Mouse (Mus musculus) thymus, adult 2 months (tissue): Measurements from ENCODE around the gene Ganab. TPM values are rescaled to one million over a fixed set of nuclear protein-coding genes. Genes with fewer than 3 reads are reported as not detected.

Source experiments
- DNase-seq: peaks from one replicate; pipeline ENCODE4 v3.0.0; 2021
- H3K27ac ChIP-seq: fragments of 200-500 bp; 2 replicates; pipeline ENCODE4 v1.5.1; 2012; ENCODE audit warnings: low read length, control low read depth; ENCODE audit not compliant: control insufficient read depth, insufficient read depth
- H3K27me3 ChIP-seq: fragments of 200-500 bp; 2 replicates; pipeline ENCODE4 v1.6.1; 2012; ENCODE audit warnings: mild to moderate bottlenecking, low read length, moderate library complexity, mixed read lengths; ENCODE audit not compliant: control insufficient read depth, insufficient read depth
- H3K36me3 ChIP-seq: fragments of 200-500 bp; 2 replicates; pipeline ENCODE4 v1.6.1; 2012; ENCODE audit warnings: mild to moderate bottlenecking, low read length, moderate library complexity; ENCODE audit not compliant: control insufficient read depth, insufficient read depth
- H3K4me1 ChIP-seq: fragments of 200-500 bp; replicated peaks from 2 replicates; pipeline ENCODE4 v1.6.1; 2012; ENCODE audit warnings: low read length; ENCODE audit not compliant: control insufficient read depth, insufficient read depth
- H3K4me3 ChIP-seq: fragments of 200-500 bp; 2 replicates; pipeline ENCODE4 v1.5.1; 2012; ENCODE audit warnings: mild to moderate bottlenecking, low read length, control low read depth, moderate library complexity; ENCODE audit not compliant: control insufficient read depth, insufficient read depth
- CTCF ChIP-seq: fragments of 200-500 bp; IDR thresholded peaks from 2 replicates; pipeline ENCODE4 v1.5.1; 2012; ENCODE audit warnings: mild to moderate bottlenecking, control low read depth, low read length, moderate library complexity, borderline replicate concordance; ENCODE audit not compliant: control insufficient read depth, poor library complexity, insufficient read depth; ENCODE audit errors: extremely low read depth
- POLR2A ChIP-seq: fragments of 200-500 bp; IDR thresholded peaks from 2 replicates; pipeline ENCODE4 v1.6.1; 2012; ENCODE audit warnings: mild to moderate bottlenecking, low read length, control low read depth, moderate library complexity; ENCODE audit not compliant: control insufficient read depth, poor library complexity, insufficient read depth; ENCODE audit errors: extremely low read depth
- WGBS: fragments of 180-500 bp; shearing (Covaris S2); methylation state at CpG from one replicate; pipeline ENCODE4 v1.1.7; 2018; 5-methylcytosine and 5-hydroxymethylcytosine counted together
- polyA plus RNA-seq: library from polyadenylated mRNA; depleted of rRNA; stranded (reverse); fragments of >200 nt; gene quantifications from 2 replicates; pipeline ENCODE4 v1.2.3, GENCODE M21; 2012; rRNA removed

Gene Ganab
- 203 and 219 TPM in 2 replicates for polyA plus RNA-seq

GRCm38 (mm10) chr19:8897865-8898495 lies at the start of gene Ganab:
Ganab (plus strand) TSS chr19:8898071.
- H3K27me3 ChIP-seq = no peaks in the 10 kb centered on the region
- peak; percentile 94 for DNase-seq
- peaks cover 8% of the 10 kb centered on the region for H3K36me3 ChIP-seq
- peak within 1 kb of the TSS; percentile 75 for H3K27ac ChIP-seq
- peak within 1 kb of the TSS; percentile 81 for H3K4me3 ChIP-seq
- under 1% methylated on average over 53 of the region's 53 CpGs for WGBS
- peaks cover 13% of the 10 kb centered on the region for H3K4me1 ChIP-seq
- TF ChIP-seq POLR2A = no peak; the same call in none of the 2 replicates
- 0 out of 2 replicates have a peak, but pooled peaks have one; percentile 31 for TF ChIP-seq CTCF

- Histone ChIP-seq H3K4me3 (no peak overlapping the region), H3K27me3 (no peaks in the 10 kb centered on the region), H3K4me1 (no peaks in the 10 kb centered on the region), H3K27ac (no peak overlapping the region), H3K36me3 (peaks cover 9% of the 10 kb centered on the region; the same call in 1 of the 2 replicates)
- TF ChIP-seq POLR2A = no peak
- TF ChIP-seq CTCF = no peak
- 94% methylated on average over 5 of the region's 5 CpGs for WGBS
- no peak for DNase-seq
Measured at GRCm38 (mm10) chr19:8848356-8848755, 49.5 kb upstream of the Ganab start.

- Histone ChIP-seq H3K27ac (no peak within 1 kb of the TSS), H3K27me3 (no peaks in the 10 kb centered on the region), H3K36me3 (peaks cover 9% of the 10 kb centered on the region; the same call in 1 of the 2 replicates), H3K4me3 (no peak within 1 kb of the TSS), H3K4me1 (no peaks in the 10 kb centered on the region)
- no peak for TF ChIP-seq POLR2A
- TF ChIP-seq CTCF = no peak
- WGBS = 79% methylated on average over 7 of the region's 7 CpGs
- no peak for DNase-seq
Measured at GRCm38 (mm10) chr19:8850402-8850901, 47.4 kb upstream of the Ganab start, which contains the start of gene Lrrn4cl. Lrrn4cl (plus strand) TSS chr19:8850768.

GRCm38 (mm10) chr19:8851639-8852038 lies 46.2 kb upstream of the Ganab start:
- no peak overlapping the region for H3K4me3 ChIP-seq
- no peaks in the 10 kb centered on the region for H3K27me3 ChIP-seq
- H3K36me3 ChIP-seq = peaks cover 3% of the 10 kb centered on the region; the same call in 1 of the 2 replicates
- DNase-seq = no peak
- 76% methylated on average over 7 of the region's 7 CpGs for WGBS
- H3K4me1 ChIP-seq = no peaks in the 10 kb centered on the region
- H3K27ac ChIP-seq = no peak overlapping the region
- TF ChIP-seq CTCF = no peak
- TF ChIP-seq POLR2A = no peak

GRCm38 (mm10) chr19:8852236-8852928 lies 45.5 kb upstream of the Ganab start:
- H3K36me3 ChIP-seq = peaks cover 1% of the 10 kb centered on the region; the same call in 1 of the 2 replicates
- TF ChIP-seq POLR2A (no peak), CTCF (no peak)

GRCm38 (mm10) chr19:8853117-8853516 lies 44.8 kb upstream of the Ganab start:
- H3K4me3 ChIP-seq = no peak overlapping the region
- no peak for TF ChIP-seq CTCF
- no peak for TF ChIP-seq POLR2A
- no peaks in the 10 kb centered on the region for H3K36me3 ChIP-seq
- H3K27me3 ChIP-seq = no peaks in the 10 kb centered on the region
- no peak for DNase-seq
- WGBS = 91% methylated on average over 3 of the region's 3 CpGs
- H3K27ac ChIP-seq = no peak overlapping the region
- H3K4me1 ChIP-seq = no peaks in the 10 kb centered on the region

More at GRCm38 (mm10) chr19:8852236-8852928, 45.5 kb upstream of the Ganab start:
- 84% methylated on average over 10 of the region's 10 CpGs for whole genome bisulfite sequencing
- no peak for DNase-seq
- Histone ChIP-seq H3K4me3 (no peak overlapping the region), H3K27me3 (no peaks in the 10 kb centered on the region), H3K4me1 (no peaks in the 10 kb centered on the region), H3K27ac (no peak overlapping the region)
